Mouse (Mus musculus): ENCODE data around the gene Tubb2b.

DNA sequence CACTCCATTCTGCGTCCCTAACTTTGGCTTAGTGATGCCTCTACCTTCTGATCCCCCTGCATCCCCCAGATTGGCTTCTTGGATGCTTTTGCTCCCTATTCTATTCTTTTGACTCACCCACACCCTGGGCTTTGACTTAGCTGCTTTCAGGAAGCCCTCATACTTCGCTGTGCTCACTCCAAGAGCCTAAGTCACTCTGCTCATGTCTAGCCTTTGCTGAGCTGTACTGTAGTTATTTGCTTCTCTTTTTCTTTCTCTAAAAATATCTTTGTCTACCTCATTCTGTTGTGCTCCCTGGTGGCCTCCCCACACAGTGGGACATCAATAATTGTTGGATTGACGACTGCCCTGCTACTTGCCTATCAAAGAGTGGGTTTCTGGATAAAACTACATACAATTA lies 17.9 kb upstream of the Tubb2b start:
- TF ChIP-seq MAFK (IDR thresholded peaks at IDR 0.05; ENCODE audit: insufficient read depth, low read depth, low read length) (no peak), ZNF384 (IDR thresholded peaks at IDR 0.05; ENCODE audit: low read depth, low read length) (no peak), CHD2 (IDR thresholded peaks at IDR 0.05; ENCODE audit: low read depth, low read length) (no peak), ZC3H11A (IDR thresholded peaks at IDR 0.05; ENCODE audit: borderline replicate concordance, low read depth, low read length) (no peak), HCFC1 (IDR thresholded peaks at IDR 0.05; ENCODE audit: borderline replicate concordance, insufficient read depth, low read length) (no peak)
